Mouse (Mus musculus): ENCODE measurements around the gene Cfap97. TPM values are rescaled to one million over a fixed set of nuclear protein-coding genes. Genes with fewer than 3 reads are reported as not detected.
A peak's percentile ranks its signal among the peaks of the same experiment; 100 is the strongest.
"Not testable (repeated sequence)": the region's sequence is repeated elsewhere in the genome, so short reads cannot be mapped to it uniquely, and the experiment has no call there.

Gene Cfap97
- total RNA-seq, 1 experiment from 2014 or later = 25.0 TPM

GRCm38 (mm10) chr8:46211611-46212071, 60.1 kb downstream of the Cfap97 start:
- ATAC-seq (ENCODE audit: extremely low read depth, insufficient number of reproducible peaks, low FRiP score, poor library complexity, severe bottlenecking) = no peak

GRCm38 (mm10) chr8:46212194-46212593, 60.6 kb downstream of the Cfap97 start:
- no peak for ATAC-seq (ENCODE audit: extremely low read depth, insufficient number of reproducible peaks, low FRiP score, poor library complexity, severe bottlenecking)

- no peak for ATAC-seq (ENCODE audit: extremely low read depth, insufficient number of reproducible peaks, low FRiP score, poor library complexity, severe bottlenecking)
Observed at GRCm38 (mm10) chr8:46213971-46214480, 62.5 kb downstream of the Cfap97 start.

- ATAC-seq (ENCODE audit: extremely low read depth, insufficient number of reproducible peaks, low FRiP score, poor library complexity, severe bottlenecking) = no peak
Observed at GRCm38 (mm10) chr8:46216838-46217237, 65.3 kb downstream of the Cfap97 start.

GRCm38 (mm10) chr8:46220566-46220965, 69.0 kb downstream of the Cfap97 start:
- no peak for ATAC-seq (ENCODE audit: extremely low read depth, insufficient number of reproducible peaks, low FRiP score, poor library complexity, severe bottlenecking)

- ATAC-seq (ENCODE audit: extremely low read depth, insufficient number of reproducible peaks, low FRiP score, poor library complexity, severe bottlenecking) = no peak
Observed at GRCm38 (mm10) chr8:46225501-46225900, 73.9 kb downstream of the Cfap97 start.

GRCm38 (mm10) chr8:46226622-46227021, 75.1 kb downstream of the Cfap97 start:
- no peak for ATAC-seq (ENCODE audit: extremely low read depth, insufficient number of reproducible peaks, low FRiP score, poor library complexity, severe bottlenecking)

GRCm38 (mm10) chr8:46231968-46232367, 80.4 kb downstream of the Cfap97 start:
- ATAC-seq (ENCODE audit: extremely low read depth, insufficient number of reproducible peaks, low FRiP score, poor library complexity, severe bottlenecking) = not testable (repeated sequence)

- no peak for ATAC-seq (ENCODE audit: extremely low read depth, insufficient number of reproducible peaks, low FRiP score, poor library complexity, severe bottlenecking)
Observed at GRCm38 (mm10) chr8:46232798-46233197, 81.2 kb downstream of the Cfap97 start.

GRCm38 (mm10) chr8:46234736-46235135, 83.2 kb downstream of the Cfap97 start:
- no peak for ATAC-seq (ENCODE audit: extremely low read depth, insufficient number of reproducible peaks, low FRiP score, poor library complexity, severe bottlenecking)

- no peak for ATAC-seq (ENCODE audit: extremely low read depth, insufficient number of reproducible peaks, low FRiP score, poor library complexity, severe bottlenecking)
Observed at GRCm38 (mm10) chr8:46236441-46237223, 85.1 kb downstream of the Cfap97 start.

GRCm38 (mm10) chr8:46241568-46242374, 90.2 kb downstream of the Cfap97 start:
- peak; percentile 79 for ATAC-seq (ENCODE audit: extremely low read depth, insufficient number of reproducible peaks, low FRiP score, poor library complexity, severe bottlenecking)

GRCm38 (mm10) chr8:46242946-46243345, 91.4 kb downstream of the Cfap97 start:
- no peak for ATAC-seq (ENCODE audit: extremely low read depth, insufficient number of reproducible peaks, low FRiP score, poor library complexity, severe bottlenecking)

Other genes starting within 250 kb of the Cfap97 start
- not detected in 2 replicates for gene Ccdc110, start 217.2 kb upstream of the Cfap97 start, total RNA-seq (2017)
- gene 1700029J07Rik, start 176.5 kb upstream of the Cfap97 start, total RNA-seq (2017) = 6.8 and 8.8 TPM in 2 replicates
- gene Ufsp2, start 176.2 kb upstream of the Cfap97 start, total RNA-seq (2017) = 59.1 and 70.5 TPM in 2 replicates
- 0.23 and 0.25 TPM in 2 replicates for gene Lrp2bp, start 152.5 kb upstream of the Cfap97 start, total RNA-seq (2017)
- gene Ankrd37, start 146.1 kb upstream of the Cfap97 start, total RNA-seq (2017) = 41.3 and 43.2 TPM in 2 replicates
- 34.4 and 35.5 TPM in 2 replicates for gene Snx25, start 388 bp downstream of the Cfap97 start, total RNA-seq (2017)
- 26.7 and 45.7 TPM in 2 replicates for gene Slc25a4, start 59.5 kb downstream of the Cfap97 start, total RNA-seq (2017)
- gene Helt, start 142.9 kb downstream of the Cfap97 start, total RNA-seq (2017) = not detected in 2 replicates

Data from neutrophil, adult 5-6 weeks (primary cell).